Mouse (Mus musculus): ENCODE data around the gene Birc5.
A peak's percentile ranks its signal among the peaks of the same experiment; 100 is the strongest.

DNA sequence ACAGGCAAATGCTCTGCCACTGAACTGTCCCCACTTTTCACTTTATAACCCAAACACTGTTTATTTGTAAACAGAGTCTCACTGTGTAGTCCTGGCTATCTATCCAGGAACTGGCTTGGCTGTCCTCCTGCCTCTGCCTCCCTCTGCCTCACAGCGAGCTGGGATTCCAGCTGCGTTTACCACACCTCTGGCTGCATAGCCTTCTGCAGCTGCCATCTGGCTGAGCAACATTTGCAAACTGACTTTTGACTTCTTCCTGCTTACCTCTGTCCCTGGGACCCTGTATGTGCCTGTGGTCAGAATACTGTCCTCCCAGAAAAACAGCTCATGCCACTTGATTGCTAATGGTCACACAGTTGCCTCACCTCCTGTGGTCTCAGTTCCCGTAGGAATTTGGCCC, 21.7 kb upstream of the Birc5 start:
- TF ChIP-seq CTCF (IDR thresholded peaks at IDR 0.05; ENCODE audit: low read depth, low read length) (no peak), POLR2A (IDR thresholded peaks at IDR 0.05; ENCODE audit: extremely low read depth, insufficient read depth, low read length) (peak; percentile 51; the same call in 1 of the 2 replicates)

Data from liver, adult 2 months (tissue).